9 mouse cellular contexts compared by ENCODE assay signal in the genomic region with DNA sequence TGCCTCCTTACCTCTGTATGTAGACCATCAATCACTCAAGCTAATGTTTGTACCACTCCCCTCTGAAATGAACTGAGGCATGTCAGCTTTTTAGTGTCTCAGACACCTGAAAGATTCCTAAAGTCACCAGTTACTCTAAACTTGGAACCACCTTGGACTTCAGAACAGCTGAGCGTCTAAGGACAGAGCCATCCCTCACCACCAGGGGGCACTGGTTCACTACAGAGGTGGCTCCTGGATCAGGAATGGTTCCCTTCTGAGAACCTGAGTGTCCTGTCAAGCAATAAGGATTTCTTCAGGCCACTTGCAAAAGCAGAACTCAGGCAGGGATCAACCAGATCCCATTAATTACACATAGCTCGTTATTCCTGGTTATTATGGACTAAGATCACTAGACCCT. TPM values are rescaled to one million over a fixed set of nuclear protein-coding genes. Genes with fewer than 3 reads are reported as not detected.
A peak's percentile ranks its signal among the peaks of the same experiment; 100 is the strongest.
DNase-seq lines count a peak whose midpoint lies in the region; ATAC-seq and TF ChIP-seq lines count a peak whose summit lies in the region.
"Had no signal": no experiment of that assay in that cellular context is flagged by ENCODE, and none has a peak within 500 bp of the region (broad histone marks: within the 10 kb centered on the region; RNA-seq: fewer than 3 reads in every experiment).

No protein-coding gene starts in this region.

- H3K27me3 ChIP-seq in heart, adult 2 months (ENCODE audit: control insufficient read depth, insufficient read depth, low read length): no peaks in the 10 kb centered on the region
- no peaks in the 10 kb centered on the region for H3K27me3 ChIP-seq in forebrain, embryonic 11.5 days (ENCODE audit: control insufficient read depth, insufficient read depth, low read length)
- H3K27me3 ChIP-seq in hindbrain, postnatal 0 days (ENCODE audit: insufficient read depth, low read length): no peaks in the 10 kb centered on the region
- H3K27me3 ChIP-seq in midbrain, embryonic 16.5 days (ENCODE audit: control insufficient read depth, insufficient read depth, low read depth, low read length): no peaks in the 10 kb centered on the region

- no peak overlapping the region for H3K9ac ChIP-seq in heart, adult 2 months (ENCODE audit: low read depth, low read length)
- H3K9ac ChIP-seq in forebrain, embryonic 11.5 days (ENCODE audit: low read length): no peak overlapping the region
- no peak overlapping the region for H3K9ac ChIP-seq in hindbrain, postnatal 0 days (replicated peaks; ENCODE audit: low read length)
- H3K9ac ChIP-seq in midbrain, embryonic 16.5 days (ENCODE audit: low read depth, low read length): no peak overlapping the region
- H3K9ac ChIP-seq: neural tube, embryonic 12.5 days had no signal

- WGBS in heart, adult 2 months: 7% methylated on average over 2 of the region's 2 CpGs
- 11% methylated on average over 2 of the region's 2 CpGs for WGBS in forebrain, embryonic 11.5 days
- WGBS in hindbrain, postnatal 0 days: 9% methylated on average over 2 of the region's 2 CpGs
- WGBS in midbrain, embryonic 16.5 days: 13% methylated on average over 2 of the region's 2 CpGs

- no peak overlapping the region for H3K4me3 ChIP-seq in heart, adult 2 months
- H3K4me3 ChIP-seq in forebrain, embryonic 11.5 days (ENCODE audit: low read depth, low read length): no peak overlapping the region
- H3K4me3 ChIP-seq in hindbrain, postnatal 0 days (ENCODE audit: low read length): no peak overlapping the region
- H3K4me3 ChIP-seq in left cerebral cortex, adult 2 months: no peak overlapping the region
- H3K4me3 ChIP-seq in midbrain, embryonic 16.5 days (ENCODE audit: low read depth, low read length): no peak overlapping the region
- H3K4me3 ChIP-seq: neural tube, embryonic 12.5 days had no signal

- H3K36me3 ChIP-seq in heart, adult 2 months (ENCODE audit: control insufficient read depth, insufficient read depth, low read length): no peaks in the 10 kb centered on the region
- H3K36me3 ChIP-seq in forebrain, embryonic 11.5 days (ENCODE audit: control insufficient read depth, insufficient read depth, low read length): no peaks in the 10 kb centered on the region
- no peaks in the 10 kb centered on the region for H3K36me3 ChIP-seq in hindbrain, postnatal 0 days (ENCODE audit: insufficient read depth, low read length)
- no peaks in the 10 kb centered on the region for H3K36me3 ChIP-seq in midbrain, embryonic 16.5 days (ENCODE audit: control insufficient read depth, insufficient read depth, low read length)
- H3K36me3 ChIP-seq: neural tube, embryonic 12.5 days had no signal

- peak; percentile 99; the same call in 1 of the 2 replicates for TF ChIP-seq CTCF in heart, adult 2 months (IDR thresholded peaks at IDR 0.05)
- TF ChIP-seq CTCF in hindbrain, postnatal 0 days (IDR thresholded peaks at IDR 0.05; ENCODE audit: low read depth): peak; percentile 97
- TF ChIP-seq CTCF in left cerebral cortex, adult 2 months (IDR thresholded peaks at IDR 0.05): peak; percentile 97

- peak; percentile 70; the same call in 1 of the 2 replicates for TF ChIP-seq EP300 in heart, adult 2 months (IDR thresholded peaks at IDR 0.05; ENCODE audit: insufficient read depth, low read depth, low read length)

- H3K4me1 ChIP-seq in heart, adult 2 months (ENCODE audit: control insufficient read depth, insufficient read depth, low read length): no peaks in the 10 kb centered on the region
- H3K4me1 ChIP-seq in forebrain, embryonic 11.5 days (replicated peaks; ENCODE audit: control insufficient read depth, insufficient read depth, low read length): 0 out of 2 replicates have a peak, but pooled peaks cover 2% of the 10 kb centered on the region
- H3K4me1 ChIP-seq in hindbrain, postnatal 0 days (ENCODE audit: insufficient read depth, low read length): no peaks in the 10 kb centered on the region
- H3K4me1 ChIP-seq in midbrain, embryonic 16.5 days (ENCODE audit: control insufficient read depth, insufficient read depth, low read length): peaks cover 4% of the 10 kb centered on the region; the same call in 1 of the 2 replicates

- no peak overlapping the region for H3K4me2 ChIP-seq in forebrain, embryonic 11.5 days (ENCODE audit: low read depth, low read length, severe bottlenecking)
- no peak overlapping the region for H3K4me2 ChIP-seq in hindbrain, postnatal 0 days (ENCODE audit: low read depth, low read length)
- H3K4me2 ChIP-seq in midbrain, embryonic 16.5 days (ENCODE audit: low read length): no peak overlapping the region
- H3K4me2 ChIP-seq: neural tube, embryonic 12.5 days had no signal

- peak; percentile 70 to 82 for DNase-seq in heart, adult 2 months
- no peak for DNase-seq in heart, postnatal 25 days (ENCODE audit: low spot score)
- peak; percentile 89 for DNase-seq in brain, adult 2 months (ENCODE audit: low read depth, low spot score)
- DNase-seq in forebrain, embryonic 11.5 days (ENCODE audit: low spot score): peak; percentile 87
- peak; percentile 91 for DNase-seq in hindbrain, postnatal 0 days (ENCODE audit: low spot score)
- DNase-seq in left cerebral cortex, adult 2 months (ENCODE audit: extremely low spot score in 1 of 2, low spot score in 2 of 2): peak; percentile 77 to 85
- peak; percentile 50 to 73 for DNase-seq in spleen, postnatal 14 days (ENCODE audit: low spot score in 2 of 2)

- TF ChIP-seq POLR2A in heart, adult 2 months (IDR thresholded peaks at IDR 0.05; ENCODE audit: insufficient read depth, low read depth, low read length): no peak

- no peak overlapping the region for H3K27ac ChIP-seq in heart, adult 2 months
- no peak overlapping the region for H3K27ac ChIP-seq in forebrain, embryonic 11.5 days (ENCODE audit: low read depth, low read length)
- no peak overlapping the region for H3K27ac ChIP-seq in hindbrain, postnatal 0 days
- no peak overlapping the region for H3K27ac ChIP-seq in left cerebral cortex, adult 2 months
- no peak overlapping the region for H3K27ac ChIP-seq in midbrain, embryonic 16.5 days (ENCODE audit: low read length)
- H3K27ac ChIP-seq: neural tube, embryonic 12.5 days had no signal

- intact Hi-C loops in heart, adult 2 months (cut with DNase I): loop anchor here (1.0 to 5.0 kb wide), 4 partner anchors 94 to 362 kb away; partner anchors contain the start of gene Hip1
- intact Hi-C loops in heart, postnatal 25 days (cut with DNase I): loop anchor here (1.0 to 5.0 kb wide), 3 partner anchors 95 to 362 kb away; no protein-coding TSS in a partner anchor
- intact Hi-C loops in left cerebral cortex, adult 2 months (cut with DNase I): loop anchor here (1.0 to 5.0 kb wide), 2 partner anchors 94 to 362 kb away; no protein-coding TSS in a partner anchor

- no peak for ATAC-seq in forebrain, embryonic 11.5 days (replicated peaks; ENCODE audit: low FRiP score)
- peak; percentile 58; the same call in 1 of the 2 replicates for ATAC-seq in hindbrain, postnatal 0 days
- ATAC-seq in midbrain, embryonic 16.5 days: 0 out of 2 replicates have a peak, but pooled peaks have one; percentile 60

- H3K79me2 ChIP-seq in heart, adult 2 months (replicated peaks; ENCODE audit: control insufficient read depth, insufficient read depth, low read length): no peaks in the 10 kb centered on the region

- H3K9me3 ChIP-seq in forebrain, embryonic 11.5 days (ENCODE audit: control insufficient read depth, low read length): no peaks in the 10 kb centered on the region
- H3K9me3 ChIP-seq in hindbrain, postnatal 0 days (ENCODE audit: low read length): no peaks in the 10 kb centered on the region
- H3K9me3 ChIP-seq in midbrain, embryonic 16.5 days (replicated peaks; ENCODE audit: control insufficient read depth, low read length, poor library complexity, severe bottlenecking): no peaks in the 10 kb centered on the region

RNA-seq across cellular contexts. Expression of gene Pom121, which starts 5.9 kb away (rescaled TPM):
- total RNA-seq in heart, adult 2 months (2021): 10 to 100 TPM; 12.3 to 13.1 TPM
- polyA plus RNA-seq in heart, adult 2 months (2012; rRNA removed): 9.2 and 11.3 TPM in 2 replicates
- total RNA-seq in heart, postnatal 25 days (2021): 10 to 100 TPM; 11.1 to 13.6 TPM
- polyA plus RNA-seq in forebrain, embryonic 11.5 days (2014; fragmentation: Nextera tagmentation; extraction: Ambion mirVana): 27.2 and 30.2 TPM in 2 replicates
- 11.2 and 14.3 TPM in 2 replicates for total RNA-seq in hindbrain, postnatal 0 days (2014; rRNA removed)
- 7.5 TPM in 2 replicates for polyA plus RNA-seq in hindbrain, postnatal 0 days (2015; fragmentation: Nextera tagmentation; extraction: Ambion mirVana)
- 10 to 100 TPM; 56.6 to 58.3 TPM for total RNA-seq in left cerebral cortex, adult 2 months (2021)
- 8.7 and 9.9 TPM in 2 replicates for polyA plus RNA-seq in midbrain, embryonic 16.5 days (2015; fragmentation: Nextera tagmentation; extraction: Ambion mirVana)

RNA-seq across cellular contexts. Expression of gene Nsun5, which starts 30.5 kb away (rescaled TPM):
- 10 to 100 TPM; 14.1 to 18.3 TPM for total RNA-seq in heart, adult 2 months (2021)
- 21.6 and 25.4 TPM in 2 replicates for polyA plus RNA-seq in heart, adult 2 months (2012; rRNA removed)
- 10 to 100 TPM; 15.5 to 17.5 TPM for total RNA-seq in heart, postnatal 25 days (2021)
- polyA plus RNA-seq in forebrain, embryonic 11.5 days (2014; fragmentation: Nextera tagmentation; extraction: Ambion mirVana): 33.0 and 36.2 TPM in 2 replicates
- total RNA-seq in hindbrain, postnatal 0 days (2014; rRNA removed): 17.8 and 22.7 TPM in 2 replicates
- 18.1 and 19.1 TPM in 2 replicates for polyA plus RNA-seq in hindbrain, postnatal 0 days (2015; fragmentation: Nextera tagmentation; extraction: Ambion mirVana)
- total RNA-seq in left cerebral cortex, adult 2 months (2021): 10 to 100 TPM; 22.2 to 22.6 TPM
- 34.1 and 36.4 TPM in 2 replicates for polyA plus RNA-seq in midbrain, embryonic 16.5 days (2015; fragmentation: Nextera tagmentation; extraction: Ambion mirVana)

RNA-seq across cellular contexts. Expression of gene Trim50, which starts 47.1 kb away (rescaled TPM):
- total RNA-seq in heart, adult 2 months (2021): under 1 TPM; 0.11 to 0.18 TPM
- not detected in 2 replicates for polyA plus RNA-seq in heart, adult 2 months (2012; rRNA removed)
- total RNA-seq in heart, postnatal 25 days (2021): not detected
- not detected in 2 replicates for polyA plus RNA-seq in forebrain, embryonic 11.5 days (2014; fragmentation: Nextera tagmentation; extraction: Ambion mirVana)
- not detected in 2 replicates for total RNA-seq in hindbrain, postnatal 0 days (2014; rRNA removed)
- polyA plus RNA-seq in hindbrain, postnatal 0 days (2015; fragmentation: Nextera tagmentation; extraction: Ambion mirVana): 0.08 TPM in 1 of 2 replicates, not detected in the other
- total RNA-seq in left cerebral cortex, adult 2 months (2021): not detected
- polyA plus RNA-seq in midbrain, embryonic 16.5 days (2015; fragmentation: Nextera tagmentation; extraction: Ambion mirVana): not detected in 2 replicates
- polyA plus RNA-seq: neural tube, embryonic 12.5 days had no signal

RNA-seq across cellular contexts. Expression of gene Fkbp6, which starts 50.4 kb away (rescaled TPM):
- total RNA-seq in heart, adult 2 months (2021): under 1 TPM; 0.31 to 0.41 TPM
- 0.26 TPM in 1 of 2 replicates, not detected in the other for polyA plus RNA-seq in heart, adult 2 months (2012; rRNA removed)
- 1 to 10 TPM in 1 of 2 experiments, under 1 TPM in 1; 0.31 to 1.1 TPM for total RNA-seq in heart, postnatal 25 days (2021)
- 0.15 TPM in 1 of 2 replicates, not detected in the other for polyA plus RNA-seq in forebrain, embryonic 11.5 days (2014; fragmentation: Nextera tagmentation; extraction: Ambion mirVana)
- not detected in 2 replicates for total RNA-seq in hindbrain, postnatal 0 days (2014; rRNA removed)
- polyA plus RNA-seq in hindbrain, postnatal 0 days (2015; fragmentation: Nextera tagmentation; extraction: Ambion mirVana): 0.14 and 0.29 TPM in 2 replicates
- total RNA-seq in left cerebral cortex, adult 2 months (2021): under 1 TPM in 1 of 2 experiments, not detected in 1; 0.44 TPM
- polyA plus RNA-seq in midbrain, embryonic 16.5 days (2015; fragmentation: Nextera tagmentation; extraction: Ambion mirVana): 0.34 and 0.45 TPM in 2 replicates
- polyA plus RNA-seq: neural tube, embryonic 12.5 days had no signal
